Mouse (Mus musculus): ENCODE results near the gene Cldn34d.

Gene Cldn34d

DNA sequence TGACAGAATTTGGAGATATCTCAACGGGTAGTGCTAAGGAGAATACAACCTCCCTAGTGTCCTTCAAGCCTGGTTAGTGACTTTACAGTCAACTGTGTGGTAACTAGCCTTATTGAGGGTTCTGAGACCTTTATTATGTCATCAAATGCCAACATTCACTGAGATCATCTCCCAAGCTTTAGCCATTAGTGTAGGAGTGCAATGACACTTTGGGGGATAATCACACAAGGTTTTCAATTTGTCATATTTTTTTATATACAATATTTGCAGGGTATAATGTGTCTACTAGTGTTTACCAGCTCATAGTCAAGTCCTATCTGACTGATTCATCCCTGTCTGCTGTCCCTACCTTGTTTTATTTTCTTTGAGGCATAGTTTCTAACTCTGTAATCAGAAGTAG, at the start of gene Cldn34d:
Cldn34d (minus strand) TSS at position 101 of the 400 bp plus-strand sequence.
- DNase-seq (ENCODE audit: low read depth) = no peak

DNA sequence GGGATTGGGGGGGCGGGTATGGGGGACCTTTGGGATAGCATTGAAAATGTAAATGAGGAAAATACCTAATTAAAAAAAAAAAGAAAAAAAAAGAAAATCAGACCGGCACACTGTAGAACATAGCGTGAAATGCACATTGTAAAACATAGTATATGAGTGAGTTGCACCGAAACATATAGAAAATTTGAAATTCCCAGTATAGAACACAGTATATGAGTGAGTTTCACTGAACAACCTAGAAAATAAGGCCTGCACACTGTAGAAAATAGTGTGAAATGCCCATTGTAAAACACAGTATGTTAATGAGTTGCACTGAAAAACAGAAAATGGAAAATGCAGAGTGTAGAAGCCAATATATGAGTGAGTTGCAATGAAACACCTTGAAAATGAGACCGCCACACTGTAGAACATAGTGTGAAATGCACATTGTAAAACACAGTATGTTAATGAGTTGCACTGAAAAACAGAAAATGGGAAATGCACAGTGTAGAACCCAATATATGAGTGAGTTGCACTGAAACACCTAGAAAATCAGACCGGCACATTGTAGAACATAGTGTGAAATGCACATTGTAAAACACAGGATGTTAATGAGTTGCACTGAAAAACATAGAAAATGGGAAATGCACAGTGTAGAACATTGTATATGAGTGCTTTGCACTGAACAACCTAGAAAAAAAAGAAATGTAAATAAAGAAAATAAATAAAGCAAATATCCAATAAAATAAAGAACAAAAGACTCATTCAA, 4.1 kb downstream of the Cldn34d start:
- DNase-seq (ENCODE audit: low read depth) = peak; percentile 70
